Mouse (Mus musculus) spleen, postnatal 14 days (tissue): ENCODE results near the gene Slc12a5.

Experiments
- DNase-seq, 2 experiments: peaks; one replicate each; pipeline ENCODE4 v3.0.0; 2021 to 2022; ENCODE audit warnings: low spot score in 2 of 2

Slc12a5 gene

DNA sequence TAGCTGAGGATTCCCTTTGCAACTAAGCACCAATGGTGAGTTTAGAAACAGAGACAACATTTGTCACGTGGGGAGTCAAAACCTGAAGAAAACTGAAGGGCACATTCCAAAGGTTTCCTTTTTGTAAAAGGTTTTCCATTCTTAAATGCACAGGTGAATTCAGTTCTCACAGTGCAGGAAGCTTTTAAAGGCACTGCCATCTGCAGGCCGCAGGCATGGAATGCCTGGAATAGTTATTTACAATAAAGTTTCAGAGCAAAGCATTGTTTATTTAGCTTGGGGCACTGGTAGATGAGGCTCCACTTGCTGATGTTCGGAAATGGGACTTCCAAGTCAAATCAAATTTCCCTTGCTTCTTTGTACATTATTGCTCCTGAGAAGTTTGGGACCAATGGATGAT lies 71.9 kb downstream of the Slc12a5 start:
- no peak for DNase-seq

DNA sequence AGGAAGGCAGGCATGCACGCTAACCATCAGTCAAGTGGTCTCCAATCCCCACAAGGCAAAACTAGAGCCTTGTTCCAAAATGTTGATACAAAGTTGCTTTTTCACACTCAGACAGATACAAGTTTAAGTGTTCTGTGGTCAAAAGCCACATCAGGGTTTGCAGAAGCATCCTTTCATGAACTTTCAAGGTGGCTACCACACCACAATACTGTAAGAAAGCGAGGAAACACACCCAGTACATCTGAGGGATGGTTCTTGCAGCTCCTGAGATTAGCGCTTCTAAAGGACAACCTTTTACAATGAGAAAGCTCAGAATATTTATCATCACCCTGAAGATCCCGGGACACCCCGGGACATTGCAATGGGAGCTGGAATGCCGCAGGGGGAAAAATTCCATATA lies 72.7 kb downstream of the Slc12a5 start:
- no peak for DNase-seq

GRCm38 (mm10) chr2:165034131-165035057 lies 73.8 kb downstream of the Slc12a5 start, which contains the start of gene Ncoa5:
Gene Ncoa5 (minus strand): TSS chr2:165034867.
- DNase-seq, result peak; percentile 92 to 96

GRCm38 (mm10) chr2:165035058-165035431 lies 74.4 kb downstream of the Slc12a5 start:
- DNase-seq, result no peak

DNA sequence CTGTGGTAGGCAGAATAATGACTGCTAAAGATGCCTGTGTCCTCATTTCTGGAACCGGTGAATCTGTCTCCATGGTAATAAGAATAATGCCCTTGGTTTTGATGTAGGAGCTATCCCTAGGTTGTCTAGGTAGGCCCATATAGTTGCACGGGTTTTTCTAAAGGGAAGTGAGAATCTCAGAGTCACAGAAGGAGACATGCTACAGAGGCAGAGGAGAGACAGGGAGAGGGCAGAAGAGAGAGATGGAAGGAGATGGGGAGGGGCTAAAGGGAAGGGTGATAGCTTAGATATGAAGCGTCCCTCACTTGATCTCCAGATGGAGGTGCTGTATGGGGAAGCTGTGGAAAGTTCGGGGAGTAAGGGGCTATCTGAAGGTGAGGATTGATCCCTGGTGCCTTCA lies 76.8 kb downstream of the Slc12a5 start:
- DNase-seq, result no peak

- DNase-seq, result no peak
Observed at GRCm38 (mm10) chr2:165042126-165042525, 81.5 kb downstream of the Slc12a5 start.

- no peak for DNase-seq
Observed at GRCm38 (mm10) chr2:165043090-165043636, 82.6 kb downstream of the Slc12a5 start.

DNA sequence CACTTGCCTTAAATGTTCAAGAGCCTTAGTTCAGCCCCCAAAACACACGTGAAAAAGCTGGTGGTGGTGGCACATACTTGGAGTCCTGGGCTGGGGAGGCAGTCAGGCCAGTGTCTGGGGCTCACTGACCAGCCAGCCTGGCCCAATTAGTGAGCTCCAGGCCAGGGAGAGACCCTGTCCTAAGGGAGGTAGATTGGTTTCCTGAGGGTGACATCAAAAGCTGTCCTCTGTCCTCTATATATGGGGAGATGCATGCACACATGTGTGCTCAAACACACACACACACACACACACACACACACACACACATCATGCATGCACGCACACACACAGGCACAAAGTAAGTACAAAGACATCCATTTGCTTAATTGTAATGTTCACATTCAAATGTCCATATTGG lies 83.1 kb downstream of the Slc12a5 start:
- no peak for DNase-seq

- no peak for DNase-seq
Observed at GRCm38 (mm10) chr2:165049044-165049443, 88.4 kb downstream of the Slc12a5 start.
